Mouse (Mus musculus) liver, postnatal 0 days (tissue): ENCODE data around the gene Tmf1. TPM values are rescaled to one million over a fixed set of nuclear protein-coding genes. Genes with fewer than 3 reads are reported as not detected.

ENCODE experiments used
- ATAC-seq: fragments of 200-750 bp; cut with Nextera tagmentation; 2 replicates; pipeline ENCODE4 v1.8.0; 2017; ENCODE audit warnings: mild to moderate bottlenecking, moderate library complexity
- DNase-seq: peaks from one replicate; pipeline ENCODE4 v3.0.0-alpha.2; 2016
- H3K27ac ChIP-seq: fragments of 300-500 bp; sonication (generic); 2 replicates; pipeline ENCODE4 v1.5.1; 2014; ENCODE audit warnings: antibody characterized with exemption, moderate library complexity, mild to moderate bottlenecking, low read depth
- H3K27me3 ChIP-seq: fragments of 300-500 bp; sonication (generic); 2 replicates; pipeline ENCODE4 v1.6.1; 2014; ENCODE audit warnings: low read length, control low read depth, mixed read lengths; ENCODE audit not compliant: insufficient read depth
- H3K36me3 ChIP-seq: fragments of 300-500 bp; sonication (generic); replicated peaks from 2 replicates; pipeline ENCODE4 v1.6.1; 2014; ENCODE audit warnings: mild to moderate bottlenecking, control low read depth, low read length, moderate library complexity, mixed read lengths; ENCODE audit not compliant: insufficient read depth
- H3K4me1 ChIP-seq: fragments of 300-500 bp; sonication (generic); 2 replicates; pipeline ENCODE4 v1.6.1; 2014; ENCODE audit warnings: antibody characterized with exemption, mild to moderate bottlenecking, control low read depth; ENCODE audit not compliant: insufficient read depth
- H3K4me2 ChIP-seq: fragments of 300-500 bp; sonication (generic); 2 replicates; pipeline ENCODE4 v1.6.1; 2014; ENCODE audit warnings: low read depth, mild to moderate bottlenecking, low read length, moderate library complexity, mixed read lengths
- H3K4me3 ChIP-seq: fragments of 300-500 bp; sonication (generic); 2 replicates; pipeline ENCODE4 v1.5.1; 2014; ENCODE audit warnings: low read depth, low read length
- H3K9ac ChIP-seq: fragments of 300-500 bp; sonication (generic); replicated peaks from 2 replicates; pipeline ENCODE4 v1.6.1; 2014; ENCODE audit warnings: mild to moderate bottlenecking, moderate library complexity
- H3K9me3 ChIP-seq: fragments of 300-500 bp; sonication (generic); 2 replicates; pipeline ENCODE4 v1.6.1; 2016; ENCODE audit warnings: mild to moderate bottlenecking, control low read depth, low read length, mixed read lengths
- CTCF ChIP-seq: sonication (generic); IDR thresholded peaks from 2 replicates; pipeline ENCODE4 v1.5.1; 2016; ENCODE audit warnings: antibody characterized with exemption, low read depth
- EP300 ChIP-seq: IDR thresholded peaks from 2 replicates; pipeline ENCODE4 v1.6.1; 2016; ENCODE audit warnings: antibody characterized with exemption, low read depth, mild to moderate bottlenecking
- WGBS: fragments of 180-500 bp; shearing (Covaris S2); extraction: QIAGEN DNeasy Blood & Tissue Kit; methylation state at CpG from one replicate; pipeline ENCODE4 v1.1.7; 2014; ENCODE audit not compliant: insufficient replicate concordance; 5-methylcytosine and 5-hydroxymethylcytosine counted together
- polyA plus RNA-seq: library from polyadenylated mRNA; unstranded; fragments of >200 nt; fragmentation: Nextera tagmentation; extraction: Ambion mirVana; gene quantifications from 2 replicates; pipeline ENCODE4 v1.2.1, GENCODE M21; 2015

Gene Tmf1
- polyA plus RNA-seq, 1 experiment from 2014 or later = 20.3 TPM

- 69% methylated on average over 8 of the region's 8 CpGs for WGBS
- Histone ChIP-seq H3K9me3 (no peaks in the 10 kb centered on the region), H3K4me3 (no peak overlapping the region), H3K4me2 (no peak overlapping the region), H3K27ac (no peak overlapping the region), H3K27me3 (no peaks in the 10 kb centered on the region), H3K4me1 (peaks cover 4% of the 10 kb centered on the region; the same call in 1 of the 2 replicates), H3K9ac (no peak overlapping the region), H3K36me3 (peaks cover 11% of the 10 kb centered on the region; the same call in 1 of the 2 replicates)
- ATAC-seq = no peak
- TF ChIP-seq EP300 (no peak), CTCF (no peak)
- DNase-seq = no peak
These were observed 36.3 kb downstream of the Tmf1 start for GRCm38 (mm10) chr6:97142611-97143010.

GRCm38 (mm10) chr6:97141811-97142210, 37.1 kb downstream of the Tmf1 start:
- no peak for ATAC-seq
- Histone ChIP-seq H3K4me2 (no peak overlapping the region), H3K9me3 (no peaks in the 10 kb centered on the region), H3K27me3 (no peaks in the 10 kb centered on the region), H3K36me3 (peaks cover 11% of the 10 kb centered on the region; the same call in 1 of the 2 replicates), H3K4me3 (no peak overlapping the region), H3K4me1 (no peaks in the 10 kb centered on the region), H3K9ac (no peak overlapping the region), H3K27ac (no peak overlapping the region)
- 72% methylated on average over 7 of the region's 7 CpGs for WGBS
- no peak for TF ChIP-seq CTCF
- no peak for TF ChIP-seq EP300
- no peak for DNase-seq

- no peak for DNase-seq
- no peak for ATAC-seq
- no peak overlapping the region for H3K4me3 ChIP-seq
- no peaks in the 10 kb centered on the region for H3K9me3 ChIP-seq
- H3K4me1 ChIP-seq = no peaks in the 10 kb centered on the region
- H3K27me3 ChIP-seq = no peaks in the 10 kb centered on the region
- 0 out of 2 replicates have a peak, but pooled peaks cover 6% of the 10 kb centered on the region for H3K36me3 ChIP-seq
- no peak overlapping the region for H3K27ac ChIP-seq
- TF ChIP-seq EP300 = no peak
- no peak for TF ChIP-seq CTCF
- 85% methylated on average over 5 of the region's 5 CpGs for WGBS
- H3K9ac ChIP-seq = no peak overlapping the region
- no peak overlapping the region for H3K4me2 ChIP-seq
These were observed 46.1 kb downstream of the Tmf1 start for GRCm38 (mm10) chr6:97132707-97133303.

- Histone ChIP-seq H3K36me3 (0 out of 2 replicates have a peak, but pooled peaks cover 11% of the 10 kb centered on the region), H3K9ac (no peak overlapping the region), H3K9me3 (no peaks in the 10 kb centered on the region), H3K4me2 (no peak overlapping the region), H3K4me3 (no peak overlapping the region), H3K27ac (no peak overlapping the region), H3K27me3 (no peaks in the 10 kb centered on the region), H3K4me1 (no peaks in the 10 kb centered on the region)
- ATAC-seq (no peak), DNase-seq (no peak)
- 55% methylated on average over 4 of the region's 4 CpGs for WGBS
- no peak for TF ChIP-seq EP300
- TF ChIP-seq CTCF = no peak
These were observed 47.1 kb downstream of the Tmf1 start for GRCm38 (mm10) chr6:97131808-97132207.

GRCm38 (mm10) chr6:97130979-97131378, 47.9 kb downstream of the Tmf1 start:
- Histone ChIP-seq H3K4me1 (no peaks in the 10 kb centered on the region), H3K27me3 (no peaks in the 10 kb centered on the region), H3K36me3 (0 out of 2 replicates have a peak, but pooled peaks cover 7% of the 10 kb centered on the region), H3K4me2 (no peak overlapping the region), H3K27ac (no peak overlapping the region), H3K9me3 (no peaks in the 10 kb centered on the region), H3K9ac (no peak overlapping the region), H3K4me3 (no peak overlapping the region)
- TF ChIP-seq CTCF = peak; percentile 42
- no peak for TF ChIP-seq EP300
- WGBS = 75% methylated on average over 5 of the region's 5 CpGs
- ATAC-seq (no peak), DNase-seq (no peak)

GRCm38 (mm10) chr6:97124336-97125010, 54.4 kb downstream of the Tmf1 start:
- TF ChIP-seq EP300 = no peak
- TF ChIP-seq CTCF = no peak
- DNase-seq (no peak), ATAC-seq (no peak)
- no peaks in the 10 kb centered on the region for H3K9me3 ChIP-seq
- H3K4me2 ChIP-seq = no peak overlapping the region
- H3K4me1 ChIP-seq = no peaks in the 10 kb centered on the region
- 0 out of 2 replicates have a peak, but pooled peaks cover 9% of the 10 kb centered on the region for H3K36me3 ChIP-seq
- H3K27ac ChIP-seq = no peak overlapping the region
- H3K27me3 ChIP-seq = no peaks in the 10 kb centered on the region
- 63% methylated on average over 10 of the region's 10 CpGs for WGBS
- H3K4me3 ChIP-seq = no peak overlapping the region
- H3K9ac ChIP-seq = no peak overlapping the region
